ENCODE assay signal across 17 mouse cellular contexts in genomic region chr11:74835593-74836224, GRCm38 (mm10). TPM values are rescaled to one million over a fixed set of nuclear protein-coding genes. Genes with fewer than 3 reads are reported as not detected.
DNase-seq lines count a peak whose midpoint lies in the region; ATAC-seq and TF ChIP-seq lines count a peak whose summit lies in the region.
"Had no signal": no experiment of that assay in that cellular context is flagged by ENCODE, and none has a peak within 500 bp of the region (broad histone marks: within the 10 kb centered on the region; RNA-seq: fewer than 3 reads in every experiment).

No protein-coding gene starts in this region.

- H3K9ac ChIP-seq in heart, embryonic 14.5 days (ENCODE audit: low read length), result peak overlapping the region; percentile 39; the same call in 1 of the 2 replicates
- no peak overlapping the region for H3K9ac ChIP-seq in heart, embryonic 12.5 days
- H3K9ac ChIP-seq in stomach, embryonic 16.5 days (ENCODE audit: low read length), result peak overlapping the region; percentile 14; the same call in 1 of the 2 replicates
- H3K9ac ChIP-seq in stomach, postnatal 0 days (ENCODE audit: low read length), result no peak overlapping the region
- H3K9ac ChIP-seq in liver, embryonic 16.5 days (ENCODE audit: low read depth, low read length), result peak overlapping the region; percentile 10; the same call in 1 of the 2 replicates
- H3K9ac ChIP-seq: embryonic facial prominence, embryonic 12.5 days; hindbrain, embryonic 14.5 days; midbrain, embryonic 15.5 days had no signal

- TF ChIP-seq CTCF in stomach, postnatal 0 days (IDR thresholded peaks at IDR 0.05; ENCODE audit: low read depth), result no peak

- no peak overlapping the region for H3K27ac ChIP-seq in heart, embryonic 14.5 days (replicated peaks in 1 of 2; ENCODE audit: control insufficient read depth in 1 of 2, insufficient read depth in 1 of 2, low read depth in 2 of 2, low read length in 2 of 2)
- no peak overlapping the region for H3K27ac ChIP-seq in heart, embryonic 12.5 days (ENCODE audit: poor library complexity, severe bottlenecking)
- H3K27ac ChIP-seq in stomach, embryonic 16.5 days (ENCODE audit: low read length), result no peak overlapping the region
- no peak overlapping the region for H3K27ac ChIP-seq in stomach, postnatal 0 days (replicated peaks)
- no peak overlapping the region for H3K27ac ChIP-seq in liver, embryonic 16.5 days (ENCODE audit: low read length)
- H3K27ac ChIP-seq: embryonic facial prominence, embryonic 12.5 days; hindbrain, embryonic 14.5 days; midbrain, embryonic 15.5 days; neural tube, embryonic 12.5 days had no signal

- peaks cover 4% of the 10 kb centered on the region; the same call in 1 of the 2 replicates for H3K36me3 ChIP-seq in heart, embryonic 14.5 days (ENCODE audit: control insufficient read depth, insufficient read depth, low read length)
- H3K36me3 ChIP-seq in heart, embryonic 12.5 days, result peaks cover 6% of the 10 kb centered on the region; the same call in 1 of the 2 replicates
- no peaks in the 10 kb centered on the region for H3K36me3 ChIP-seq in stomach, embryonic 16.5 days (ENCODE audit: control insufficient read depth, insufficient read depth, low read length)
- no peaks in the 10 kb centered on the region; the same call in 1 of the 2 replicates for H3K36me3 ChIP-seq in stomach, postnatal 0 days (ENCODE audit: control insufficient read depth, insufficient read depth, low read length)
- H3K36me3 ChIP-seq in liver, embryonic 16.5 days (ENCODE audit: control insufficient read depth, insufficient read depth), result no peaks in the 10 kb centered on the region
- H3K36me3 ChIP-seq: midbrain, embryonic 15.5 days had no signal

- H3K9me3 ChIP-seq in heart, embryonic 14.5 days (ENCODE audit: control insufficient read depth, low read length), result no peaks in the 10 kb centered on the region
- H3K9me3 ChIP-seq in heart, embryonic 12.5 days (replicated peaks), result no peaks in the 10 kb centered on the region
- no peaks in the 10 kb centered on the region for H3K9me3 ChIP-seq in stomach, embryonic 16.5 days (replicated peaks; ENCODE audit: control insufficient read depth, low read length)
- H3K9me3 ChIP-seq in stomach, postnatal 0 days (ENCODE audit: control insufficient read depth, low read length), result no peaks in the 10 kb centered on the region
- no peaks in the 10 kb centered on the region for H3K9me3 ChIP-seq in liver, embryonic 16.5 days (replicated peaks; ENCODE audit: control insufficient read depth, low read length)
- H3K9me3 ChIP-seq: embryonic facial prominence, embryonic 12.5 days; G1E; midbrain, embryonic 15.5 days; neural tube, embryonic 12.5 days had no signal

- H3K4me3 ChIP-seq in heart, embryonic 14.5 days (ENCODE audit: control insufficient read depth in 1 of 2, insufficient read depth in 1 of 2, low read depth in 1 of 2, low read length in 2 of 2), result no peak overlapping the region
- H3K4me3 ChIP-seq in heart, embryonic 12.5 days, result no peak overlapping the region
- H3K4me3 ChIP-seq in stomach, embryonic 16.5 days (replicated peaks; ENCODE audit: low read length), result no peak overlapping the region
- no peak overlapping the region for H3K4me3 ChIP-seq in stomach, postnatal 0 days (ENCODE audit: low read depth, low read length)
- no peak overlapping the region for H3K4me3 ChIP-seq in liver, embryonic 16.5 days (ENCODE audit: low read depth, low read length)
- H3K4me3 ChIP-seq: embryonic facial prominence, embryonic 12.5 days; midbrain, embryonic 15.5 days; neural tube, embryonic 12.5 days had no signal

- H3K4me1 ChIP-seq in heart, embryonic 14.5 days (ENCODE audit: control insufficient read depth in 2 of 2, insufficient read depth in 2 of 2, low read length in 2 of 2), result peaks cover 32 to 45% of the 10 kb centered on the region in 2 experiments
- H3K4me1 ChIP-seq in heart, embryonic 12.5 days (replicated peaks), result peaks cover 70% of the 10 kb centered on the region
- H3K4me1 ChIP-seq in stomach, embryonic 16.5 days (ENCODE audit: control insufficient read depth, insufficient read depth, low read length), result peaks cover 38% of the 10 kb centered on the region
- H3K4me1 ChIP-seq in stomach, postnatal 0 days (replicated peaks; ENCODE audit: control insufficient read depth, insufficient read depth), result peaks cover 12% of the 10 kb centered on the region; the same call in 1 of the 2 replicates
- peaks cover 69% of the 10 kb centered on the region for H3K4me1 ChIP-seq in liver, embryonic 16.5 days (ENCODE audit: control insufficient read depth, low read depth, low read length)

- DNase-seq in cerebellum, adult 8-10 months, result peak; percentile 32
- no peak for DNase-seq in cerebellum, postnatal 14 days
- DNase-seq in stomach, postnatal 0 days (ENCODE audit: low spot score), result no peak
- no peak for DNase-seq in yolk sac, embryonic 10.5 days (ENCODE audit: low spot score)
- DNase-seq: gastrocnemius, postnatal 25 days; layer of hippocampus, adult 9-11 months; thymus, adult 2 months had no signal

- H3K4me2 ChIP-seq in heart, embryonic 14.5 days (ENCODE audit: low read length), result no peak overlapping the region
- no peak overlapping the region for H3K4me2 ChIP-seq in heart, embryonic 12.5 days
- no peak overlapping the region for H3K4me2 ChIP-seq in stomach, embryonic 16.5 days (ENCODE audit: low read depth, low read length)
- no peak overlapping the region for H3K4me2 ChIP-seq in stomach, postnatal 0 days (replicated peaks; ENCODE audit: low read depth)
- H3K4me2 ChIP-seq in liver, embryonic 16.5 days (ENCODE audit: low read depth, low read length), result no peak overlapping the region
- H3K4me2 ChIP-seq: embryonic facial prominence, embryonic 12.5 days; hindbrain, embryonic 14.5 days; midbrain, embryonic 15.5 days had no signal

- 88% methylated on average over 6 of the region's 6 CpGs for WGBS in heart, embryonic 14.5 days
- 89% methylated on average over 6 of the region's 6 CpGs for WGBS in heart, embryonic 12.5 days
- 85% methylated on average over 6 of the region's 6 CpGs for WGBS in stomach, embryonic 16.5 days
- whole genome bisulfite sequencing in stomach, postnatal 0 days, result 86% methylated on average over 6 of the region's 6 CpGs
- WGBS in liver, embryonic 16.5 days (ENCODE audit: insufficient replicate concordance), result 80% methylated on average over 6 of the region's 6 CpGs

- TF ChIP-seq EP300 in stomach, postnatal 0 days (optimal IDR thresholded peaks at IDR 0.05), result no peak

- no peak for ATAC-seq in heart, embryonic 14.5 days (ENCODE audit: insufficient number of reproducible peaks, insufficient read depth, low FRiP score, low read depth)
- no peak for ATAC-seq in heart, embryonic 12.5 days (ENCODE audit: insufficient number of reproducible peaks, low FRiP score)
- no peak for ATAC-seq in stomach, embryonic 16.5 days (ENCODE audit: insufficient read depth, low FRiP score)
- ATAC-seq in stomach, postnatal 0 days (ENCODE audit: low FRiP score, low TSS enrichment), result no peak
- ATAC-seq in liver, embryonic 16.5 days (ENCODE audit: low read depth), result no peak
- ATAC-seq: forebrain, embryonic 14.5 days; midbrain, embryonic 15.5 days had no signal

- no peaks in the 10 kb centered on the region for H3K27me3 ChIP-seq in heart, embryonic 14.5 days (ENCODE audit: control insufficient read depth, insufficient read depth, low read length)
- no peaks in the 10 kb centered on the region for H3K27me3 ChIP-seq in heart, embryonic 12.5 days (replicated peaks)
- H3K27me3 ChIP-seq in stomach, embryonic 16.5 days (ENCODE audit: control insufficient read depth, insufficient read depth, low read length), result no peaks in the 10 kb centered on the region
- no peaks in the 10 kb centered on the region for H3K27me3 ChIP-seq in stomach, postnatal 0 days (ENCODE audit: control insufficient read depth, insufficient read depth, low read length)
- no peaks in the 10 kb centered on the region for H3K27me3 ChIP-seq in liver, embryonic 16.5 days (ENCODE audit: control insufficient read depth, insufficient read depth, low read depth, low read length)
- H3K27me3 ChIP-seq: embryonic facial prominence, embryonic 12.5 days; midbrain, embryonic 15.5 days; neural tube, embryonic 12.5 days had no signal

RNA-seq across cellular contexts. Expression of gene Mnt, which starts 5.0 kb away (rescaled TPM):
- polyA plus RNA-seq in heart, embryonic 14.5 days (2014; fragmentation: Nextera tagmentation; extraction: Ambion mirVana), result 3.5 and 3.7 TPM in 2 replicates
- polyA plus RNA-seq in heart, embryonic 12.5 days (2016; fragmentation: Nextera tagmentation; extraction: Ambion mirVana), result 4.0 and 4.8 TPM in 2 replicates
- 2.5 and 3.2 TPM in 2 replicates for polyA plus RNA-seq in stomach, embryonic 16.5 days (2015; fragmentation: Nextera tagmentation; extraction: Ambion mirVana)
- 2.5 and 2.6 TPM in 2 replicates for polyA plus RNA-seq in stomach, postnatal 0 days (2015; fragmentation: Nextera tagmentation; extraction: Ambion mirVana)
- 0.90 and 1.2 TPM in 2 replicates for polyA plus RNA-seq in liver, embryonic 16.5 days (2015; fragmentation: Nextera tagmentation; extraction: Ambion mirVana)

Comparison
In these comparisons a context has a peak if more than half of its experiments do, and no peak if none do; other contexts are left out.
1. H3K9ac ChIP-seq: peak in heart, embryonic 14.5 days (single experiment), stomach, embryonic 16.5 days (single experiment) and liver, embryonic 16.5 days (single experiment); none in heart, embryonic 12.5 days (single experiment) and stomach, postnatal 0 days (single experiment).